Mouse (Mus musculus): ENCODE data around the gene Serpinb3a.
A peak's percentile ranks its signal among the peaks of the same experiment; 100 is the strongest.
"Not testable (repeated sequence)": the region's sequence is repeated elsewhere in the genome, so short reads cannot be mapped to it uniquely, and the experiment has no call there.

Gene Serpinb3a

GRCm38 (mm10) chr1:107052203-107052602, at the start of gene Serpinb3a:
TSS of gene Serpinb3a (minus strand) at chr1:107052303.
- DNase-seq: no peak

- DNase-seq: no peak
Measured at GRCm38 (mm10) chr1:107098417-107098816, 46.3 kb upstream of the Serpinb3a start.

GRCm38 (mm10) chr1:107083406-107083805, 31.3 kb upstream of the Serpinb3a start, which contains the start of gene Serpinb3d:
TSS of gene Serpinb3d (minus strand) at chr1:107083506.
- no peak for DNase-seq

GRCm38 (mm10) chr1:107034236-107034635, 17.9 kb downstream of the Serpinb3a start:
- not testable (repeated sequence) for DNase-seq

GRCm38 (mm10) chr1:107025886-107026285, 26.2 kb downstream of the Serpinb3a start:
- DNase-seq: no peak

GRCm38 (mm10) chr1:107015210-107015609, 36.9 kb downstream of the Serpinb3a start:
- DNase-seq: no peak

- DNase-seq: peak; percentile 3
Measured at GRCm38 (mm10) chr1:107014530-107014929, 37.6 kb downstream of the Serpinb3a start.

- no peak for DNase-seq
Measured at GRCm38 (mm10) chr1:107006316-107006715, 45.8 kb downstream of the Serpinb3a start.

- DNase-seq: no peak
Measured at GRCm38 (mm10) chr1:107001754-107002153, 50.3 kb downstream of the Serpinb3a start.

GRCm38 (mm10) chr1:107000424-107000823, 51.7 kb downstream of the Serpinb3a start:
- peak; percentile 24 for DNase-seq

All from lung, postnatal 10 days (tissue).